Mouse (Mus musculus) forebrain, embryonic 13.5 days (tissue): ENCODE results near the gene Gpr107. TPM values are rescaled to one million over a fixed set of nuclear protein-coding genes. Genes with fewer than 3 reads are reported as not detected.

Experiments
- ATAC-seq: fragments of 200-750 bp; cut with Nextera tagmentation; 2 replicates; pipeline ENCODE4 v1.8.0; 2017
- H3K27ac ChIP-seq: fragments of 300-500 bp; sonication (generic); 2 replicates; pipeline ENCODE4 v1.5.1; 2015; ENCODE audit warnings: inconsistent platforms, mild to moderate bottlenecking, moderate library complexity
- H3K27me3 ChIP-seq: fragments of 300-500 bp; sonication (generic); 2 replicates; pipeline ENCODE4 v1.6.1; 2015; ENCODE audit warnings: mild to moderate bottlenecking, inconsistent platforms
- H3K36me3 ChIP-seq: fragments of 300-500 bp; sonication (generic); 2 replicates; pipeline ENCODE4 v1.6.1; 2015; ENCODE audit warnings: mild to moderate bottlenecking, inconsistent platforms; ENCODE audit not compliant: poor library complexity, severe bottlenecking
- H3K4me1 ChIP-seq: fragments of 300-500 bp; sonication (generic); 2 replicates; pipeline ENCODE4 v1.6.1; 2015; ENCODE audit warnings: inconsistent platforms
- H3K4me2 ChIP-seq: fragments of 300-500 bp; sonication (generic); 2 replicates; pipeline ENCODE4 v1.6.1; 2015; ENCODE audit warnings: inconsistent platforms, mild to moderate bottlenecking, moderate library complexity
- H3K4me3 ChIP-seq: fragments of 300-500 bp; sonication (generic); 2 replicates; pipeline ENCODE4 v1.5.1; 2015; ENCODE audit warnings: mild to moderate bottlenecking, inconsistent platforms
- H3K9ac ChIP-seq: fragments of 300-500 bp; sonication (generic); 2 replicates; pipeline ENCODE4 v1.6.1; 2015; ENCODE audit warnings: mild to moderate bottlenecking, inconsistent platforms
- H3K9me3 ChIP-seq: fragments of 300-500 bp; sonication (generic); replicated peaks from 2 replicates; pipeline ENCODE4 v1.6.1; 2016; ENCODE audit warnings: inconsistent platforms
- WGBS: fragments of 180-500 bp; shearing (Covaris S2); methylation state at CpG from one replicate; pipeline ENCODE4 v1.1.7; 2015; 5-methylcytosine and 5-hydroxymethylcytosine counted together
- polyA plus RNA-seq: library from polyadenylated mRNA; unstranded; fragments of >200 nt; fragmentation: Nextera tagmentation; extraction: Ambion mirVana; gene quantifications from 2 replicates; pipeline ENCODE4 v1.2.1, GENCODE M21; 2015

Gpr107 gene
- 28.6 and 34.3 TPM in 2 replicates for polyA plus RNA-seq

- 0% methylated on average over 53 of the region's 53 CpGs for WGBS
These were observed at the start of gene Gpr107 for GRCm38 (mm10) chr2:31151892-31152812. Gene Gpr107 (plus strand): TSS chr2:31152316.

GRCm38 (mm10) chr2:31103321-31103720 lies 48.8 kb upstream of the Gpr107 start:
- Histone ChIP-seq H3K4me2 (no peak overlapping the region), H3K36me3 (no peaks in the 10 kb centered on the region), H3K4me3 (no peak overlapping the region), H3K4me1 (peaks cover 12% of the 10 kb centered on the region), H3K9me3 (no peaks in the 10 kb centered on the region), H3K27ac (no peak overlapping the region), H3K27me3 (no peaks in the 10 kb centered on the region), H3K9ac (no peak overlapping the region)
- ATAC-seq = no peak
- 82% methylated on average over 8 of the region's 8 CpGs for WGBS

More at GRCm38 (mm10) chr2:31151892-31152812, at the start of gene Gpr107:
- Histone ChIP-seq H3K9me3 (no peaks in the 10 kb centered on the region), H3K36me3 (peaks cover 24% of the 10 kb centered on the region), H3K9ac (peak within 1 kb of the TSS; percentile 90), H3K4me1 (peaks cover 31% of the 10 kb centered on the region), H3K4me2 (peak within 1 kb of the TSS; percentile 70), H3K4me3 (peak within 1 kb of the TSS; percentile 95), H3K27ac (peak within 1 kb of the TSS; percentile 67), H3K27me3 (no peaks in the 10 kb centered on the region)
- peak; percentile 95 for ATAC-seq

GRCm38 (mm10) chr2:31105279-31105678 lies 46.8 kb upstream of the Gpr107 start:
- no peaks in the 10 kb centered on the region for H3K9me3 ChIP-seq
- H3K27me3 ChIP-seq = no peaks in the 10 kb centered on the region
- no peak for ATAC-seq
- no peaks in the 10 kb centered on the region for H3K36me3 ChIP-seq
- H3K27ac ChIP-seq = no peak overlapping the region
- H3K4me1 ChIP-seq = peaks cover 12% of the 10 kb centered on the region
- no peak overlapping the region for H3K4me2 ChIP-seq
- WGBS = 84% methylated on average over 3 of the region's 3 CpGs
- H3K9ac ChIP-seq = no peak overlapping the region
- no peak overlapping the region for H3K4me3 ChIP-seq

- ATAC-seq = no peak
- Histone ChIP-seq H3K36me3 (no peaks in the 10 kb centered on the region), H3K4me3 (no peak overlapping the region), H3K27ac (no peak overlapping the region), H3K4me1 (peaks cover 12% of the 10 kb centered on the region), H3K9ac (no peak overlapping the region), H3K27me3 (no peaks in the 10 kb centered on the region), H3K4me2 (no peak overlapping the region), H3K9me3 (no peaks in the 10 kb centered on the region)
- WGBS = 95% methylated on average over 3 of the region's 3 CpGs
These were observed 46.1 kb upstream of the Gpr107 start for GRCm38 (mm10) chr2:31106004-31106403.

- Histone ChIP-seq H3K9ac (peak overlapping the region; percentile 43; the same call in 1 of the 2 replicates), H3K27me3 (no peaks in the 10 kb centered on the region), H3K4me3 (no peak overlapping the region), H3K4me1 (peaks cover 12% of the 10 kb centered on the region), H3K4me2 (peak overlapping the region; percentile 7; the same call in 1 of the 2 replicates), H3K27ac (peak overlapping the region; percentile 57), H3K36me3 (no peaks in the 10 kb centered on the region), H3K9me3 (no peaks in the 10 kb centered on the region)
- peak; percentile 24; the same call in 1 of the 2 replicates for ATAC-seq
- WGBS = 53% methylated on average over 11 of the region's 11 CpGs
These were observed 45.3 kb upstream of the Gpr107 start for GRCm38 (mm10) chr2:31106621-31107320.

GRCm38 (mm10) chr2:31108186-31108585 lies 43.9 kb upstream of the Gpr107 start:
- Histone ChIP-seq H3K27me3 (no peaks in the 10 kb centered on the region), H3K27ac (no peak overlapping the region), H3K36me3 (no peaks in the 10 kb centered on the region), H3K4me1 (peaks cover 12% of the 10 kb centered on the region), H3K9me3 (no peaks in the 10 kb centered on the region), H3K4me2 (no peak overlapping the region), H3K4me3 (no peak overlapping the region), H3K9ac (no peak overlapping the region)
- 89% methylated on average over 6 of the region's 6 CpGs for WGBS
- no peak for ATAC-seq

GRCm38 (mm10) chr2:31109960-31110548 lies 42.1 kb upstream of the Gpr107 start:
- Histone ChIP-seq H3K27me3 (no peaks in the 10 kb centered on the region), H3K4me2 (no peak overlapping the region), H3K27ac (no peak overlapping the region), H3K4me3 (no peak overlapping the region), H3K4me1 (peaks cover 12% of the 10 kb centered on the region), H3K9me3 (no peaks in the 10 kb centered on the region), H3K9ac (no peak overlapping the region), H3K36me3 (no peaks in the 10 kb centered on the region)
- WGBS = 83% methylated on average over 12 of the region's 12 CpGs
- ATAC-seq = no peak

GRCm38 (mm10) chr2:31111685-31112084 lies 40.4 kb upstream of the Gpr107 start:
- Histone ChIP-seq H3K9ac (no peak overlapping the region), H3K4me2 (no peak overlapping the region), H3K4me1 (peaks cover 10% of the 10 kb centered on the region), H3K4me3 (no peak overlapping the region), H3K27me3 (no peaks in the 10 kb centered on the region), H3K36me3 (no peaks in the 10 kb centered on the region), H3K9me3 (no peaks in the 10 kb centered on the region), H3K27ac (no peak overlapping the region)
- no peak for ATAC-seq
- WGBS = 85% methylated on average over 6 of the region's 6 CpGs

GRCm38 (mm10) chr2:31114205-31114604 lies 37.9 kb upstream of the Gpr107 start:
- H3K9ac ChIP-seq = no peak overlapping the region
- H3K36me3 ChIP-seq = no peaks in the 10 kb centered on the region
- 97% methylated on average over 2 of the region's 2 CpGs for WGBS
- H3K9me3 ChIP-seq = no peaks in the 10 kb centered on the region
- H3K4me2 ChIP-seq = no peak overlapping the region
- no peaks in the 10 kb centered on the region for H3K4me1 ChIP-seq
- no peaks in the 10 kb centered on the region for H3K27me3 ChIP-seq
- H3K27ac ChIP-seq = no peak overlapping the region
- no peak for ATAC-seq
- H3K4me3 ChIP-seq = no peak overlapping the region

GRCm38 (mm10) chr2:31115091-31115942 lies 36.8 kb upstream of the Gpr107 start:
- Histone ChIP-seq H3K4me2 (no peak overlapping the region), H3K27ac (no peak overlapping the region), H3K27me3 (no peaks in the 10 kb centered on the region), H3K4me3 (no peak overlapping the region), H3K9me3 (no peaks in the 10 kb centered on the region), H3K4me1 (no peaks in the 10 kb centered on the region), H3K36me3 (no peaks in the 10 kb centered on the region), H3K9ac (no peak overlapping the region)
- 94% methylated on average over 10 of the region's 10 CpGs for WGBS
- no peak for ATAC-seq

GRCm38 (mm10) chr2:31115943-31116731 lies 36.0 kb upstream of the Gpr107 start:
- Histone ChIP-seq H3K9ac (no peak overlapping the region), H3K4me1 (no peaks in the 10 kb centered on the region), H3K27ac (no peak overlapping the region), H3K9me3 (no peaks in the 10 kb centered on the region), H3K4me3 (no peak overlapping the region), H3K27me3 (no peaks in the 10 kb centered on the region), H3K36me3 (no peaks in the 10 kb centered on the region), H3K4me2 (no peak overlapping the region)
- WGBS = 73% methylated on average over 10 of the region's 10 CpGs
- ATAC-seq = no peak
